Mouse (Mus musculus) megakaryocyte progenitor cell, adult 5-6 weeks (primary cell): Measurements from ENCODE around the gene 1700008O03Rik. TPM values are rescaled to one million over a fixed set of nuclear protein-coding genes. Genes with fewer than 3 reads are reported as not detected.

Experiments used
- ATAC-seq: replicated peaks from 2 replicates; pipeline ENCODE4 v1.8.0; 2016; ENCODE audit warnings: mild to moderate bottlenecking, moderate TSS enrichment, inconsistent platforms; ENCODE audit not compliant: poor library complexity
- total RNA-seq, 2 experiments: library from RNA; stranded (forward) in 1 of 2; stranded (reverse) in 1 of 2; fragments of 157-497, 149-512 nt in 1 of 2; fragments of 200-1000 nt in 1 of 2; gene quantifications; 2 replicates each; pipeline versions ENCODE4 v1.2.3 to v1.2.4; 2015 to 2017

Gene 1700008O03Rik
- total RNA-seq, 2 experiments from 2014 or later: 1.5 to 1.8 TPM

DNA sequence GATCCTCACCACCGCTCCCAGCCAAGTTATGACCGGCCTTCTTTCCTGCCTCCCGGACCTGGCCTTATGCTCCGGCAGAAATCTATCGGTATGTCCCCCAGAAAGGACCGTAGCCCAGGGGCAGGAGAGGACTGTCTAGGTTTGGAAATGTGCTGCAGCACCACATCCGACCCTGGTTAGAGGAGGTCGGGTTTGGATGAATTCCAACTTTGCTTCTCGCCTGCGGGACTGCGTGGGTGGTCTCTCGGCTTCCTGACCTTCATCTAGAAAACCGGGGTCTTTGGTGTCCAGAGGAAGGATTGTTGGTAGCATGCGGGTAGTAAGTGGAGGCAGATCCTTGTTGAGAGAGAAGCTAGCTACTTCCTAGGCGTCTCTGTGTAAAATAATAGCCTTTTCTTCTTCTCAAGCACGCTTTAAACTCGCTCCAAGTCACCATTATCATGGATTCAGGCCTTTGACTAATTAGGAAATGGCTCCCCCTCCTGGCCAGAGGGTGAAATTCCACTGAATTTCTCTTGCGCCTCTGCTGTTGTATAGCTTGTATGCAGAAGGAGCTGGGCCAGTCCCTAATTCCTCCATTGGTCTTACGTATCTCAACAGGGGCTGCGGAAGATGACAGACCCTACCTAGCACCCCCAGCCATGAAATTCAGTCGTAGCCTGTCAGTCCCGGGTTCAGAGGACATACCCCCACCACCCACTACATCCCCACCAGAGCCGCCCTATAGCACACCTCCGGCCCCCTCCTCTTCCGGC is 34.5 kb downstream of the 1700008O03Rik start:
- ATAC-seq: peak; percentile 92

GRCm38 (mm10) chr7:44349043-44349442 is 36.6 kb downstream of the 1700008O03Rik start:
- no peak for ATAC-seq

- peak; percentile 83 for ATAC-seq
Measured at GRCm38 (mm10) chr7:44344622-44345021, 41.0 kb downstream of the 1700008O03Rik start.

GRCm38 (mm10) chr7:44343459-44344015 is 42.1 kb downstream of the 1700008O03Rik start:
- no peak for ATAC-seq

DNA sequence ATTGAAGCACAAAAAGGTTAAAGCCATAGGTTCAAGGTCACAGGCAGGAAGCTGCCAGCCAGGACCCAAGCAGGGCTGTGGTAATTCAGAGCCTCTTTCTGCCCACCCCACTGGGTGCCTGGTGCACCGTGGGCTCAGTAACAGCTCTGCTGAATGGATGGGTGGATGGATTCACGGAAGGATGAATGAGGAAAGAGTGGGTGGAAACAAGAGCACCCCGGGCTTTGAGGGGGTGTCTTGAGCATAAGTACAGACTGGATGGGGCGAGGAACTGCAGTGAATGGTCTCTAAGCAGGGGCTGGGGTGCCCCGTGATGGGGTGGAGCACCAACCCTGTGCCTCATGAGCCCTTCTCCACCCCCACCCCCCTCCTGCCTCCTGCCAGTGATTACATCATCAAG is 43.9 kb downstream of the 1700008O03Rik start:
- no peak for ATAC-seq

DNA sequence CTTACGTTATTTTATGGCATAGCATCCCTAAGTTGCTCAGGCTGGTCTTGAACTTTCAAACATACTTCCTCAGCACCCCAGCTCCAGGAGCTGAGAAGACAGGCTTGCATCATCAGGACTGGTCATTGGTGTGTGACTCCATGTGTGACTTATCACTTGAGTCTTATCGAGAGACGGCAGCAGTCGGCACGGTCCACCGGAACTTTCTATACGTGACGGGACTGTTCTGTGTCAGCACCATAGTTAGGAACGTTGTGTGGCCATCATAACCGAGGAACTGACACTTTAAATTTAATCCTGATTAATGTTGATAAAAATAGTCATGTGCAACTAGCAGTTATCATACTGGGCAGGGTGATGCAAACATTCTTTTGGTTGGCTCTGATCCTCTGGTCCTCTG is 44.5 kb downstream of the 1700008O03Rik start:
- no peak for ATAC-seq

DNA sequence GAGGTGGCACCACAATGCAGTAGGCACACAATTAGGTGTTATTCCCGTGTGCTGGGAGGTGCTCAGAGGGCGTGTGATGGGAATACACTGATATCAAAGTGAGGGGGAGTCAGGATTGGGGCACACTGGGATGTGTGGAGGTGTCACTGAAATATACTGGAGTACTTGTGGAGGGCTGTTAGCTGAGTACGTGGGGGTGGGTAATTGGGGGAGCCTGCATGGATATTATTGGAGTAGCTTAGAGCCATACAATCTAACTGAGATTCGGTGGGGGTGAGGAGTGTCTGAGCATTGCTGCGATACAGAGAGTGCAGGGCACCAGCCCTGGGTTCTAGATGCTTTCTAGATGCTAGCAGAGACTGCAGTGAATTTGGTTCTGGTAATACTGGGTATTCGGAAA is 45.4 kb downstream of the 1700008O03Rik start:
- ATAC-seq: no peak

GRCm38 (mm10) chr7:44337121-44337849 is 48.3 kb downstream of the 1700008O03Rik start:
- ATAC-seq: no peak

DNA sequence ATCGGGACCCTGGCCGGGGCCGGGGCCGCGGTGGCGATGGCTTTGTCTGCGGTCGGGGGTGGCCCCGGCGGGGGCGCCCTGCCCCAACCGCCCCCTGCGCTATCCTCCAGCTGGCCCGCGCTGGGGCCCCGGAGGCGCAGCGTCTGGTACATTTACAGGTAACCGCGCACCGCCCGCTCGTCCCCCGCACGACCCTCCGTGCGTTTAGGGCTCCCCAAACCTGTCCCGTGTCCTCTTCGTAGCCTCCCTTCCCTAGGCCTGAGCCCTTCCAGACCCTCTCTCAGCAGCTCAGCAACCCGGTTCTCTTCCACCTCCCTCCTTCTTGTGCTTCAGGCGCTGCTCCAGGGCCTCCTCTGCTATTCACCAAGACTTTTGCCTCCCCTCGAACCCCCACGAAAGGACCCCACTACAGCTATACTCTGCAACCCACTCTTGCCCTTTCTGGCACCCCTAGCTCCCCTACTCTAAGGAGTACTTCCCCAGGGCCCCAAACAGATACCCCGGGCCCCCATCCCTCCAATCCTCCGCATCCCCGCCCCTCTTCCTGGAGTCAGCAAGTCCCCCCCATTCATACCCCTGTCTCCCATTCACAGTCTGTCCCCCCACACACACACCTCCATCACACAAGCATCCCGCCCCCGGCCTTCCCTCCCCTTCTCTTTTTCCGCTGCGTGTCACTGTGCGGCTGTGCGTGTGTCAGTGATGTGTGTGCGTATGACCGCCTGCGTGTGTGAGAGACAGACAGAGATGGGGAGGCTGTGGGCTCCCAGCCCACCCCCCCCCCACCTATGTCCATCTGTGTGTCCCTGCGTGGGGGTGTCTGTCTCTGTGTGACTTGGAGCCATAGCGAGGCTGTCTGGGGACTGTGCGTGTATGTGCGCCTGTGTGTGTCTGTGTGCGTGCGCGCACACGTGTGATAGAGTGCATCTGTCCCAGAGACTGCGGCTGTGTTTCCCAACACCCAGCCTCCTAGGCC is 49.3 kb downstream of the 1700008O03Rik start:
- ATAC-seq: no peak

- ATAC-seq: peak; percentile 81
Measured at GRCm38 (mm10) chr7:44335031-44335878, 50.4 kb downstream of the 1700008O03Rik start.

GRCm38 (mm10) chr7:44334139-44334538 is 51.5 kb downstream of the 1700008O03Rik start:
- ATAC-seq: no peak

DNA sequence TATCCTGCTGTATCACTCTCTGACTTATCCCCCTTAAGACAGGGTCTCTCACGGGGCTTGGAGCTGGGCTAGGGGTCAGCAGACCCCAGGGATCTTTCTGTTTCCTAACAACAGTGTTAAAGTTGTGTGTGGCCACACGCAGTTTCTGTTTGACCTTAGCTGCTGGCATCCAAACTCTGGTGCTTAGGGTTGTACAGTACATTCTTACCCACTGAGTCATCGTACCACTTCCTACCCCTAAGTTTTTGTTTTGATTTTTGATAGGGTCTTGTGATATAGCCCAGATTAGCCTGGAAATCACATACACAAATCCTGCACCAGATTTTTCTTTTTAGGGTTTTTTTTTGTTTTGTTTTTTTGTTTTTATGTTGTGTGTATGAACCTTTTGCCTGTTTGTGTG is 53.3 kb downstream of the 1700008O03Rik start:
- no peak for ATAC-seq

GRCm38 (mm10) chr7:44326614-44327013 is 59.0 kb downstream of the 1700008O03Rik start:
- ATAC-seq: no peak

DNA sequence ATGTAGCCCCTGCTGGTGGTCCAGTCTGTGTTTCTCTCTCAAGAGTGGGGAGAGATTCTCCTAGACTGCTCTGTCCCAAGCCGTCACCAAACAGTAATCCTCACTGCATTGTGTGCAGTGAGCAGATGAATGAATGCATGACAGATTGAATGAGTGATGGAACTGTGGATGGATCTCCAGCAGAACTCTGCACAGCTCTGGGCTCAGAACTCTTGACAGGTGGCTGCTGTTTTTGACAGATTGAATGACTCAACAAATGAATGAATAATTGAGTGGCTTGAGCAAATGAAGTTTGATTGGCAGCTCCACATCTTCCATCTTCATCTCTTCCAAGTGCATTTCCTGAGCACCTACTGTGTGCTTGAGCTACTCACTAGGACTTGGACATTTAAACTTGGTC is 63.3 kb downstream of the 1700008O03Rik start:
- no peak for ATAC-seq

GRCm38 (mm10) chr7:44320886-44321285 is 64.7 kb downstream of the 1700008O03Rik start:
- no peak for ATAC-seq

- ATAC-seq: peak; percentile 80
Measured at GRCm38 (mm10) chr7:44317913-44318312, 67.7 kb downstream of the 1700008O03Rik start.

- no peak for ATAC-seq
Measured at GRCm38 (mm10) chr7:44312484-44312883, 73.1 kb downstream of the 1700008O03Rik start.

- ATAC-seq: no peak
Measured at GRCm38 (mm10) chr7:44311713-44312304, 73.8 kb downstream of the 1700008O03Rik start.
